Mouse (Mus musculus) spleen, adult 2 months (tissue): Measurements from ENCODE around the gene Gm37240. TPM values are rescaled to one million over a fixed set of nuclear protein-coding genes. Genes with fewer than 3 reads are reported as not detected.
A peak's percentile ranks its signal among the peaks of the same experiment; 100 is the strongest.

ENCODE experiments used
- DNase-seq, 2 experiments: peaks; one replicate each; pipeline versions ENCODE4 v3.0.0 to v3.0.0-alpha.2; 2012 to 2021; ENCODE audit warnings: low spot score in 2 of 2, low read depth in 1 of 2
- H3K27ac ChIP-seq: fragments of 200-500 bp; 2 replicates; pipeline ENCODE4 v1.5.1; 2012; ENCODE audit warnings: low read length, inconsistent platforms; ENCODE audit not compliant: insufficient read depth
- H3K27me3 ChIP-seq: fragments of 200-500 bp; 2 replicates; pipeline ENCODE4 v1.6.1; 2012; ENCODE audit warnings: mild to moderate bottlenecking, moderate library complexity, low read length, inconsistent platforms; ENCODE audit not compliant: control insufficient read depth, insufficient read depth
- H3K36me3 ChIP-seq: fragments of 200-500 bp; 2 replicates; pipeline ENCODE4 v1.6.1; 2012; ENCODE audit warnings: mild to moderate bottlenecking, low read length, inconsistent platforms; ENCODE audit not compliant: control insufficient read depth, insufficient read depth
- H3K4me1 ChIP-seq: fragments of 200-500 bp; 2 replicates; pipeline ENCODE4 v1.6.1; 2011; ENCODE audit warnings: inconsistent platforms; ENCODE audit not compliant: control insufficient read depth, insufficient read depth, insufficient read length
- H3K4me3 ChIP-seq: fragments of 200-500 bp; 2 replicates; pipeline ENCODE4 v1.5.1; 2011; ENCODE audit warnings: mild to moderate bottlenecking, inconsistent platforms; ENCODE audit not compliant: insufficient read depth, insufficient read length; ENCODE audit errors: extremely low read depth
- CTCF ChIP-seq: fragments of 200-500 bp; IDR thresholded peaks from 2 replicates; pipeline ENCODE4 v1.5.1; 2011; ENCODE audit warnings: mild to moderate bottlenecking, inconsistent platforms; ENCODE audit not compliant: insufficient read depth, insufficient read length, insufficient replicate concordance; ENCODE audit errors: extremely low read depth
- POLR2A ChIP-seq: fragments of 200-500 bp; IDR thresholded peaks from 2 replicates; pipeline ENCODE4 v1.6.1; 2011; ENCODE audit warnings: low read depth, low read length, inconsistent platforms
- WGBS: fragments of 180-500 bp; shearing (Covaris S2); methylation state at CpG from one replicate; pipeline ENCODE4 v1.1.7; 2018; 5-methylcytosine and 5-hydroxymethylcytosine counted together
- polyA plus RNA-seq: library from polyadenylated mRNA; depleted of rRNA; stranded (reverse); fragments of >200 nt; gene quantifications from 2 replicates; pipeline ENCODE4 v1.2.3, GENCODE M21; 2012

Gm37240 gene
- polyA plus RNA-seq, 1 experiment: 1.1 TPM

DNA sequence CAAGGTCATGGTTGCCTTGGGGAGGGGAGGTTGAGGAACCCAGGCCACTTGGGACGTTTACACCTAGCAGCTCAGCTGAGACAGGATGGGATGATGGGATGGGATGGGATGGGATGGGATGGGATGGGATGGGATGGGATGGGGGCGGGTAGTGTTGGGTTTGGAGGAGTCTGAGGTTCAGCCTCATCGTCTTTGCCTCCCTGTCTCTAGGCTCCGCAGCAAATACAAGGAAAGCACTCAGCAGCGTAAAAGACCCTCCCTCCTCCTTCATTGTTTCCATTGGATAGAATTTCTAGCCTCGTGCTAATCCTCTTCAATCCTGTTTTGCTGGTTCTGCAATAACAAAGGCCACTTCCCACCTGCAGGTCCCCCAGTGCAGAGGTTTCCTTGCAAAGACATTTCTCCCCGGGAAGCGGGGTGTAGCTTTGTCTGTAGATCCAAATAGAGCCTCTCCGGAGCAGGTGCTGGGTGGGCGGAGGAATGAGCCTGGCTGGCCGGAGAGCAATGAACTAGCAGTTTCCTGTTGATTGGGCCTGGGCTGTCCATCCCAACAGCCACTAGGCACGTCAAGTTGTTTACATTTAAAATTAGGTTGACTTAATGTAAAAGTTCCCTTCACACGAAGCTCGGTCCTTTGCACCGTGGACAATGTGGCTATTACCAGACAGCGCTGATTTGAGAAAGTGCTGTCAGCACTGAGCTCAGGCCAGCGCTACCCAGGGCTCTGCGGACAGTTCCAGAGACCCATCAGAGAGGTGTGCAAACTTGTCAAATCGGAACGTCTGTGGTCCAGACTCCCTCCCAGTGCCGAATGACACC, 1221.9 kb downstream of the Gm37240 start:
- H3K4me1 ChIP-seq: peaks cover 27% of the 10 kb centered on the region
- no peaks in the 10 kb centered on the region for H3K36me3 ChIP-seq
- no peak for DNase-seq
- TF ChIP-seq CTCF: no peak
- no peak for TF ChIP-seq POLR2A
- WGBS: 46% methylated on average over 21 of the region's 21 CpGs
- H3K27me3 ChIP-seq: no peaks in the 10 kb centered on the region
- peak overlapping the region; percentile 69 for H3K27ac ChIP-seq
- peak overlapping the region; percentile 65; the same call in 1 of the 2 replicates for H3K4me3 ChIP-seq

DNA sequence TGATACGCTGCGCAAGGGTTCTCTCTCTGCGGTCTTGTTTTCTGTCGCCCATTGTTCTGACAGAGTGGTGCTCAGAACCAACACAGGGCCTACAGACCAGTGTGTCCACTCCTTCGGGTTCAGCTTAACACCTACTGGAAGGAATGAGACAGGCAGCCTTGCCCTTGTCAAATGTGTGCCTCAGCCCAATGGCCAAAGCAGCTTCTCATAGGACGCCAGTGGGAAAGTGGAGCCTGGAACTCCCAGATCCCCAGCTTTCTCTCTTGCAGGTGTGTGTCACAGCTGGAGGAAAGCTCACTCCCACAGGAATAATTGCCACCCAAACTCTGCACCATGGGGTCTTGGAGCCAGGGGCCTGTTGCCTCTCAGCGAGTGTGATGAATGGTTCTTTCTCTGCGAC, 1222.6 kb downstream of the Gm37240 start:
- Histone ChIP-seq H3K36me3 (no peaks in the 10 kb centered on the region), H3K4me3 (no peak overlapping the region), H3K4me1 (peaks cover 32% of the 10 kb centered on the region), H3K27me3 (no peaks in the 10 kb centered on the region), H3K27ac (no peak overlapping the region)
- no peak for DNase-seq
- 92% methylated on average over 8 of the region's 8 CpGs for WGBS
- no peak for TF ChIP-seq CTCF
- no peak for TF ChIP-seq POLR2A

DNA sequence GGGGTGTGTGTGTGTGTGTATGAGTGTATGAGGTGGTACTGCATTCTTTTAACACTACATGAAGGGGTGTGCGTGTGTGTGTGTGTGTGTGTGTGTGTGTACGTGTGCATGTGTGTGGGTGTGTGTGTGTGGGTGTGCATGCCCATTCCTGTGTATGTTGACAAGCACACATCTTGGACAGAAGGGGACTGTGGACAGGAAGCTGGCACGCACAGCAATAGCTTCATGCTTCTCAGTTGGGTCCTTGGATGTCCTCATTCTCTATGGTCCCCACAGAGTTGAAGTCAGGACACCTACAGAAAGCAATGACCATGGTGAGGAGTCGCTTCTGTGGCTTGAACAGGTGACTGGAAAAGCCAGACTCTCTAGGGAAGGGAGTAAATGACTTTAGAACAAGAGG, 1223.5 kb downstream of the Gm37240 start:
- Histone ChIP-seq H3K4me1 (peaks cover 28% of the 10 kb centered on the region), H3K4me3 (no peak overlapping the region), H3K36me3 (no peaks in the 10 kb centered on the region), H3K27me3 (no peaks in the 10 kb centered on the region), H3K27ac (no peak overlapping the region)
- no peak for TF ChIP-seq POLR2A
- TF ChIP-seq CTCF: no peak
- no peak for DNase-seq
- WGBS: 91% methylated on average over 4 of the region's 4 CpGs

- WGBS: 95% methylated on average over 12 of the region's 12 CpGs
- no peak overlapping the region for H3K27ac ChIP-seq
- H3K4me1 ChIP-seq: peaks cover 26% of the 10 kb centered on the region
- no peaks in the 10 kb centered on the region for H3K27me3 ChIP-seq
- no peak for DNase-seq
- no peaks in the 10 kb centered on the region for H3K36me3 ChIP-seq
- TF ChIP-seq POLR2A (no peak), CTCF (no peak)
- H3K4me3 ChIP-seq: no peak overlapping the region
Observed at GRCm38 (mm10) chr3:84663079-84663478, 1224.2 kb downstream of the Gm37240 start.

DNA sequence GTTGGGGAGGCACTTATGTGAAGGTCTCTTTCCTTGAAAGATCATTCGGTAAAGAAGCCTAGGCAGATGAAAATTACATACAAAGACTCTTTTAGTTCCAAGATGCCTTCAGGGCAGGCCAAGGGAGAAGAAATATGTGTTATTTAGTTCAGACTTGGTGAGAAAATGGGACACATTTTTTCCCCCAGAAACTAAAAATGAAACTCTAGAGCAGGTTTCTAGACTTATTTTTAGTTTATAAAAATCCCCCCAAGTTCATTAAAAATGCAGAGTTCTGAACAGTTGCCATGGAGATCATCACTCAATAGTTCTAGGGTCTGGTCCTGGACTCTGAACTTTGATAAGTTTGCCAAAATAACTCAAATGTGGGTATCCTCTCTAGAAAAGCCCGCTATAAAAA, 1226.9 kb downstream of the Gm37240 start:
- Histone ChIP-seq H3K27ac (peak overlapping the region; percentile 43; the same call in 1 of the 2 replicates), H3K4me1 (peaks cover 31% of the 10 kb centered on the region), H3K36me3 (no peaks in the 10 kb centered on the region), H3K27me3 (no peaks in the 10 kb centered on the region), H3K4me3 (no peak overlapping the region)
- no peak for DNase-seq
- 66% methylated on average over 2 of the region's 2 CpGs for whole genome bisulfite sequencing
- no peak for TF ChIP-seq CTCF
- no peak for TF ChIP-seq POLR2A

DNA sequence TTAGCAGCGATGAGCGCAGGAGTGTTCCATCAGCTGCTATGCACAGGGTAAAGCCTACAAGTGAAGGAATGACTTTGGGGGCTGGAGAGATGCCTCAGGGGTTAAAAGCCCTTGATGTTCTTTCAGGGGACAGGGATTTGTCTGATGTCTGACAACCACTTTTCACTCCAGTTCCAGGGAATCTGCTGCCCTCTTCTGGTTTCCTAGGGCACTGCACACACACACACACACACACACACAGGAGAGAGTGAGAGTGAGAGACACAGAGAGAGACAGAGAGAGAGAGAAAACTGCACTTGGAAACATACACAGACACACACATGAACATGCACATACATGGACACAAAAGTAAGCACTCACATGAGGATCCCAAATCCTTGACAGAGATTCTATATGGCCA, 1228.4 kb downstream of the Gm37240 start:
- Histone ChIP-seq H3K27ac (no peak overlapping the region), H3K27me3 (no peaks in the 10 kb centered on the region), H3K36me3 (no peaks in the 10 kb centered on the region), H3K4me1 (peaks cover 36% of the 10 kb centered on the region), H3K4me3 (no peak overlapping the region)
- DNase-seq: no peak
- 100% methylated on average over 2 of the region's 2 CpGs for WGBS
- TF ChIP-seq POLR2A (no peak), CTCF (no peak)

- H3K27me3 ChIP-seq: no peaks in the 10 kb centered on the region
- TF ChIP-seq CTCF (no peak; the same call in 1 of the 2 replicates), POLR2A (no peak)
- H3K4me3 ChIP-seq: no peak overlapping the region
- peaks cover 38% of the 10 kb centered on the region for H3K4me1 ChIP-seq
- DNase-seq: no peak
- H3K36me3 ChIP-seq: no peaks in the 10 kb centered on the region
- WGBS: 58% methylated on average over 7 of the region's 7 CpGs
- peak overlapping the region; percentile 64 for H3K27ac ChIP-seq
Observed at GRCm38 (mm10) chr3:84658017-84658416, 1229.3 kb downstream of the Gm37240 start.
